Mouse (Mus musculus): ENCODE measurements at regions not wholly inside any gene's neighbourhood (a gene's known extent, or its start where the extent isn't known, plus 50 kb on each side); places are given as distances from the start of the nearest gene placed in this dataset.

DNA sequence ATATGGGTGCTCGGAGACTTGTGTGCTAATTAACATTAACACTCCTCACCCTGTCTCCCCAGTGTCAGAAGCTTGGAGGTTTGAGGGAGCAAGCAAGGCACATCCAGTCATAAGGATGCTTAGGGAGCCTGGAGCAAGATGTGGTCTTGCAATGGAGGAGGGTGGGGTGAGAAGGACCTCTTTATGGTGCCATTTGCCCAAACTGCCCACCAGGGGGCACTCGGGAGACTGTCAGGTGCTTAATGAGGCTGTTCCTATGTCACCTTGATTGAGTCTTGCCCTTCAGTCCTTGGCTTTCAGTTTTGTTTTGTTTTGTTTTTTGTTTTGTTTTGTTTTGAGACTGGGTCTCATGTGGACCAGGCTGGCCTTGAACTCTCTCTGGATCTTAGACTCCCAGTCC lies 138.3 kb upstream of the Sdk2 start:
- WGBS = 50% methylated on average over 2 of the region's 2 CpGs
- no peak overlapping the region for H3K4me3 ChIP-seq (ENCODE audit: insufficient read depth, low read depth, low read length)
- H3K27ac ChIP-seq (ENCODE audit: insufficient read depth, low read depth, low read length) = no peak overlapping the region
- H3K4me1 ChIP-seq (ENCODE audit: control insufficient read depth, insufficient read depth, low read length) = peaks cover 14% of the 10 kb centered on the region
- TF ChIP-seq POLR2A (IDR thresholded peaks at IDR 0.05; ENCODE audit: insufficient read depth, low read depth, low read length) (no peak), CTCF (IDR thresholded peaks at IDR 0.05; ENCODE audit: insufficient read depth, low read depth, low read length) (peak; percentile 34; the same call in 1 of the 2 replicates)

DNA sequence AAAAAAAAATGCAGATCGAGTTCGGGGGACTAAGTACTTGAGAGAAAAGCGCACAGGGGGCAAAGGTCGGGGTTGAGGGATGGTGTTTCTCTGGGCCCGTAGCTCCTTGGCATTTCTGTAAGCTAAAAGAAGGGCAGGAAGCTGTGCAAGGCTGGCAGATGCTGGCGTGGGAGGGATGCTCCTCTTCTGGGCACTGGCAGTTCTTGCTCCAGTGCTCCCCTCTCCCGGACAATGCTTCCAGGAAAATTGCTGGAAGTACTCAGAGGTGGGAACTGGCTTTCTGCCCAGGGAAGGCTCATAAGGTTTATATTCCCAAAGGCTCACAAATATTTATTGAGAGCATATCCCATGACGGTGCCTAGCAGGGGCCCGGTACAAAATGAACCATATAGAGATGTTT lies 136.6 kb upstream of the Sdk2 start:
- H3K4me3 ChIP-seq (ENCODE audit: insufficient read depth, low read depth, low read length) = no peak overlapping the region
- TF ChIP-seq CTCF (IDR thresholded peaks at IDR 0.05; ENCODE audit: insufficient read depth, low read depth, low read length) (no peak), POLR2A (IDR thresholded peaks at IDR 0.05; ENCODE audit: insufficient read depth, low read depth, low read length) (no peak)
- WGBS = 64% methylated on average over 9 of the region's 9 CpGs
- H3K4me1 ChIP-seq (ENCODE audit: control insufficient read depth, insufficient read depth, low read length) = peaks cover 28% of the 10 kb centered on the region
- no peak overlapping the region for H3K27ac ChIP-seq (ENCODE audit: insufficient read depth, low read depth, low read length)

DNA sequence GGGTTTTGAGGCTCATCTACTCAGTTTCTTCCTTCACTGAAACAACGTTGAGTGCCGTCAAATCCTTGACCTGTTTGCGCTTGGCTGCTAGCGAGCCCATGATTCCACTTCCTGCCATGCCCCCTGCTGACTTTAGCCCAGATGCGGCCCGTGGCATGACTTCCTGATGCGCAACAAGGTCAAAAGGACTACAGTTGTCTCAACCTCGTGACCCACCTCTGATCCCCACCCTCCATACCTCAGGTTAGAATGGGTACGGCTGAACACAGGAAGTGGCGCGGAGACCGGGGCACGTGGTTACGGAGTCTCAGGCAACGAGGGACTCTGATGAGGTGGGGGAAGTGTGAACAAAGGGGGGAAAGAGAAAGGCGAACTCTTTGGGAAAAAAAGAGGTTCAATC lies 135.6 kb upstream of the Sdk2 start:
- H3K4me1 ChIP-seq (ENCODE audit: control insufficient read depth, insufficient read depth, low read length) = peaks cover 32% of the 10 kb centered on the region
- 90% methylated on average over 16 of the region's 16 CpGs for WGBS
- H3K27ac ChIP-seq (ENCODE audit: insufficient read depth, low read depth, low read length) = no peak overlapping the region
- H3K4me3 ChIP-seq (ENCODE audit: insufficient read depth, low read depth, low read length) = no peak overlapping the region
- TF ChIP-seq CTCF (IDR thresholded peaks at IDR 0.05; ENCODE audit: insufficient read depth, low read depth, low read length) = no peak
- no peak for TF ChIP-seq POLR2A (IDR thresholded peaks at IDR 0.05; ENCODE audit: insufficient read depth, low read depth, low read length)

DNA sequence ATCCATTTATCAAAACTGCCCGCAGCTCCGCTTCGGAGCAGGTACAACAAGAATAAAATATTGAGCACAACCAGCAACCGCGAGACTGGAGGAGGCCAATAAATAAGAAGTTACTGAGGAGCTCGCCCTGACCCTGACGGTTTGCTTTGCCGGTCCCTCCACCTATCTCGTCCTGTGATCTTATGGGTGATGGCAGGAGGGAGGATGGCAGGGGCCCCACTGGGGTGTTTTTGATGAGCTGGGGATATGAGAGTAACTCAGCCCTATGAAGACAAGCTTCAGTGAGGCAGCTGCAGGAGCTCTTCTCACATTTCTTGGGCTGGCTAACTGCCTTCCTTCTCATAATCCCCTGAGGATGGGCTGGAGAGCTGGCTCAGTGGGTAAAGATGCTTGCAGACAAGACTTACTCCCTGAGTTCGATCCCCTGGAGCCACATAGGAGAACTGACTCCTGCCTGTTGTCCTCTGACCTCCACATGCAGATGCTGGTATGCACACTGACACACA lies 132.3 kb upstream of the Sdk2 start:
- no peak overlapping the region for H3K4me3 ChIP-seq (ENCODE audit: insufficient read depth, low read depth, low read length)
- peak overlapping the region; percentile 69; the same call in 1 of the 2 replicates for H3K27ac ChIP-seq (ENCODE audit: insufficient read depth, low read depth, low read length)
- 76% methylated on average over 10 of the region's 10 CpGs for WGBS
- TF ChIP-seq POLR2A (IDR thresholded peaks at IDR 0.05; ENCODE audit: insufficient read depth, low read depth, low read length) = no peak
- TF ChIP-seq CTCF (IDR thresholded peaks at IDR 0.05; ENCODE audit: insufficient read depth, low read depth, low read length) = no peak
- H3K4me1 ChIP-seq (ENCODE audit: control insufficient read depth, insufficient read depth, low read length) = peaks cover 40% of the 10 kb centered on the region

DNA sequence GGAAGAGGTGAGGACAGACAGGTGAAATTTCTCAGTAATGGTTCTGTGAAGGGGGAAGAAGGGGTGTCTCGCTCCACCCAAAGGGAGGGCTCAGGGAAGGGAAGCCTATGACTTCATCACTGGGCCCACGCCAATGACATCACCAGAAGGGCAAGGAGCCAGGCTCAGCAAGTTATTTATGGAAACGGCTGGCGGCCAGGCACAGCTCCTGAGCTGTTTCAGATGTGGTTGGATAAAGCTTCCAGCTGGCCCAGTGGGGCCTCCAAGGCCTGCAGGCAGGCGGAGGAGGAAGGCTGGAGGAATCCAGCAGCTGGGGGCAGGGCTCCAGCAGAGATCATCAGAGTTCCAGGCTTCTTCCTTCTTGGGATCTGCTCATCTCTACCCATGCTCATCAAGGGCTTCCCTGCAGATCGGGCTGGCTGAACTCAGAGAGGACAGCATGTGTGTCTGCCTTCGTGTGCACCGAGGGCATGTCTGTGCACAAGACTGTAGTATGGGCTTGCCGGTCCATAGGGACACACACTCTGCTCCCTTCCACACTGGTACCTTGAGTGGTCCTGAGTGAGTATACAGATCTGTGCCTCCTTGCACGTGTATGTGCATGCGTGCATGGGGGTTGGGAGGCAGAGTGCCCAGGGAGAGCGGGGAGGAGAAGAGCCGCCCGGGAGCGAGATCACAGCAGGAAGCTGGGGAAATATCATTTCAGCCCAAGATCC lies 131.6 kb upstream of the Sdk2 start:
- H3K4me3 ChIP-seq (ENCODE audit: insufficient read depth, low read depth, low read length) = no peak overlapping the region
- 34% methylated on average over 15 of the region's 15 CpGs for WGBS
- no peak for TF ChIP-seq POLR2A (IDR thresholded peaks at IDR 0.05; ENCODE audit: insufficient read depth, low read depth, low read length)
- H3K4me1 ChIP-seq (ENCODE audit: control insufficient read depth, insufficient read depth, low read length) = peaks cover 44% of the 10 kb centered on the region
- H3K27ac ChIP-seq (ENCODE audit: insufficient read depth, low read depth, low read length) = peak overlapping the region; percentile 69

DNA sequence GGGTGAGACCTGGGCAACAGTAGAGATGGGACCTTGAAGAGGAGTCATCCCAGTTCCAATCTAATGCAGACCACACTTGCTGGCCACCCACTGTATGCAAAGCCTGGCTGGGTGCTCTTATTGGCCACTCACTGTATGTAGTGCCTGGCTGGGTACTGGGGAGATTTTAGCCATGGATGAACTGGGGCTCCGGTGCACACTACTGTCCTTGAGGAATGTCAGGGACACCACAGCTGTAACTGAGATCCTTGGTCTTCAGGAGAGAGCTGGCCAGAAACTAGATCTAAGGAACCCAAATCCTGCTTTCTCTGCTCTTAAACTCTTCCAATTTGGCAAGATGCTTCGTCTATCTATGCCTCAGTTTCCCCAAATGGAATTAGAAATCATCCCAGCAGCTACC lies 128.4 kb upstream of the Sdk2 start:
- H3K4me3 ChIP-seq (ENCODE audit: insufficient read depth, low read depth, low read length) = no peak overlapping the region
- peaks cover 49% of the 10 kb centered on the region for H3K4me1 ChIP-seq (ENCODE audit: control insufficient read depth, insufficient read depth, low read length)
- H3K27ac ChIP-seq (ENCODE audit: insufficient read depth, low read depth, low read length) = no peak overlapping the region
- WGBS = 98% methylated on average over 2 of the region's 2 CpGs
- no peak for TF ChIP-seq POLR2A (IDR thresholded peaks at IDR 0.05; ENCODE audit: insufficient read depth, low read depth, low read length)
- TF ChIP-seq CTCF (IDR thresholded peaks at IDR 0.05; ENCODE audit: insufficient read depth, low read depth, low read length) = no peak

DNA sequence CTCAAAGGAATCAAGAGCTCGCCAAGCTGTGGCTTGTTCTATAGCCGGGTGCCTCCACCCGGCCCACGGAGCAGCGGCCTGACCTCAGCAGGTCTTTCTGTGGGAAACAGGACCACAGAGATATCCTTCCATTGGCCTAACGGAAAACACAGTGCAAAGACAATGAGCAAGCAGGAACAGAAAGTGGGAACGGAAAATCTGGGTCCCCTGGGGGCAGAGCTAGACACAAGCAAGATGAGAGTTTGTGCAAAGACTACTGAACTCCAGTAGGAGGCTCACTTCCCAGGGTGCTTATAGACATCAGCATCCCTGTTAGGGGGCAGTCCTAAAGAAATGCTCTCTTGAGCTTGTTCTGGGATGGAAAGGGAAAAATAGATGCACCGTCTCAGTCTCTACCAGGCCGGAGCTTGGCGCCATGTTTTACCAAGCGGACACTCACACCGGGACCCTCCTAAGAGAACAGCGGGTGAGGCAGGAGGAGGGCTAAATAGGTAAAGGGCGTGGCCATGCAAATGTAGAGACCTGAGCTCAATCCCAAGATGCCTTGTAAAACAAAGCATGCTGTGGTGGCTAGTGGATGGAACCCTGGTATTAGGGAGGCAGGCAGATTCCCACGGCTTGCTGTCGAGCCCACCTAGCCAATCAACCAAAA lies 127.3 kb upstream of the Sdk2 start:
- H3K4me1 ChIP-seq (ENCODE audit: control insufficient read depth, insufficient read depth, low read length) = peaks cover 43% of the 10 kb centered on the region
- H3K27ac ChIP-seq (ENCODE audit: insufficient read depth, low read depth, low read length) = no peak overlapping the region
- TF ChIP-seq CTCF (IDR thresholded peaks at IDR 0.05; ENCODE audit: insufficient read depth, low read depth, low read length) (no peak), POLR2A (IDR thresholded peaks at IDR 0.05; ENCODE audit: insufficient read depth, low read depth, low read length) (no peak)
- 80% methylated on average over 16 of the region's 16 CpGs for WGBS
- no peak overlapping the region for H3K4me3 ChIP-seq (ENCODE audit: insufficient read depth, low read depth, low read length)

DNA sequence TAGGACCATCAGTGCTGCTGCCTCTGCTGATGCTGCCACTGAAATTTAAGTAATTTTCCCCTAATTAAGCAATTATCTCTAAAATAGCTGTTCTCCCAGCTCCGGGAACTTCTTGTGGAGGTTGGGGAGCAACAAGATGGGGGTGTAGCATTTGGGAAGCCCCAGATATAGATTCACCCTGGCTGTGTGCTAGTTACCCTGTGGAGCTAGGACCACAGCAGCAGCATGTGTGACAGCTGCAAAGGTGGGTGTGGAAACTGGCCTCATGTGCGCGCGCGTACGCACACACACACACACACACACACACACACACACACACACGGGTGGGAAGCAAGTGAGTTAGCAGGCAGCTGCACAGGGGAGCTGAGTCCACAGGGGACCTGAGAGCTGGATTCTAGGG lies 126.2 kb upstream of the Sdk2 start:
- no peak for TF ChIP-seq POLR2A (IDR thresholded peaks at IDR 0.05; ENCODE audit: insufficient read depth, low read depth, low read length)
- no peak overlapping the region for H3K4me3 ChIP-seq (ENCODE audit: insufficient read depth, low read depth, low read length)
- WGBS = 36% methylated on average over 7 of the region's 7 CpGs
- H3K27ac ChIP-seq (ENCODE audit: insufficient read depth, low read depth, low read length) = peak overlapping the region; percentile 28; the same call in 1 of the 2 replicates
- peaks cover 31% of the 10 kb centered on the region for H3K4me1 ChIP-seq (ENCODE audit: control insufficient read depth, insufficient read depth, low read length)

DNA sequence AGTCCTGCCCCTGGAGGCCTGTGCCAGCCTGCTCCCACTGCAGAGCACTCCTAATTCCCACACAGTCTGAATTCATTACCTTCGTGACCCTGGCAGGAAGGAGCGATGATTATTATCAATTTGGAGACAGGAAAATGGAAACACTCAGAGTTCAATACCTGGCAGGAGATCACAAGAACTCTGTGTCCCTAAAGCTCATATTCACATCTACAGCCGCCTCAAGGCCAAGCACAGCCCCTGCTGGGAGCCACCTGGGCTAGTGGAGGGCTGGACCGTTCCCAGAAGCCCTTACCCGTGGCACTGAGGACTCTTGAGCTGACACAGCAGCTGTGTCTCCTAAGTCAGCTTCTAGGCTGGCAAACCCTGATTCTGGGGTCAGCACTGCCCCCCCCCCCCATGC lies 124.8 kb upstream of the Sdk2 start:
- Histone ChIP-seq H3K4me1 (ENCODE audit: control insufficient read depth, insufficient read depth, low read length) (peaks cover 31% of the 10 kb centered on the region), H3K4me3 (ENCODE audit: insufficient read depth, low read depth, low read length) (no peak overlapping the region), H3K27ac (ENCODE audit: insufficient read depth, low read depth, low read length) (no peak overlapping the region)
- WGBS = 66% methylated on average over 5 of the region's 5 CpGs
- no peak for TF ChIP-seq CTCF (IDR thresholded peaks at IDR 0.05; ENCODE audit: insufficient read depth, low read depth, low read length)
